Mouse (Mus musculus): ENCODE measurements around the gene Fbn1. TPM values are rescaled to one million over a fixed set of nuclear protein-coding genes. Genes with fewer than 3 reads are reported as not detected.

Gene Fbn1
- total RNA-seq, 2 experiments from 2014 or later = 86.1 to 99.8 TPM

DNA sequence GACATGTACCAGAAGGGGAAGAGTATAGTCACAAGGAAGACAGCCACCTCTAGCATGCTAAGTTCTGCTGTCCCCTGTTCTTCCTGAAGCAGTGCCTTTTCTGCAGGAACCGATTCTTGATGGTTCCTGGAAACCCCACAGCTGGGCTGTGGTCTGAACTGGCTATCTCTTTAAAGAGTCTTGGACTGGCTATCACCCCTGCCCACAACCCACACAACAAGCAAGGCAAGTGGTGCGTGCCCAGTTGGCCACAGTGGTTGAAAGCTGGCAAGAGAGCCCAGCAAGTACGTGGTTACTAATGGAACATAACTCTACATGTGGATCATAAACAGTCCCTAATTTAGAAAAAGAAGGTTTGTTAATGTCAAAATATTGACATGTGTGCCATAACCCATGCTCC, 170.6 kb downstream of the Fbn1 start:
- no peak for DNase-seq

DNA sequence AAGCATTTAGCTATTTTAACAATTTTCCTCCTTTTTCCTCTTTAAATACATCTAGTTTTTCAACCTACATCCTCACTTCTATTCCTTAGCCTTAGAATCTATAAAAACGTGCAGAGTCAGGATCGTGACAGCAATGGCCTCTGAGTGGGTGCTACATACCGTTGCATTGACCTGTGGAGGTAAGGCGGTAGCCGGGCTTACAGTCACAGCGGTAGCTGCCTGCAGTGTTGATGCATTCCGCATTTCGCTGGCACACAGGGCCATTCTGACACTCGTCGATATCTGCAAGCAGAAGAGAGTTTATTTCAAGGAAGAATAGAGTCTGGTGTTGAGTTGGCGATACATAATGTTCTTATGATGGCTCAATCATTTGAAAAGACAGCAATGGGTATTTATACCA, 172.6 kb downstream of the Fbn1 start:
- no peak for DNase-seq

GRCm38 (mm10) chr2:125334163-125334562, 173.6 kb downstream of the Fbn1 start:
- DNase-seq = no peak

GRCm38 (mm10) chr2:125331581-125331980, 176.2 kb downstream of the Fbn1 start:
- DNase-seq = peak; percentile 36

- DNase-seq = no peak
These were observed 177.3 kb downstream of the Fbn1 start for GRCm38 (mm10) chr2:125330506-125330905.

DNA sequence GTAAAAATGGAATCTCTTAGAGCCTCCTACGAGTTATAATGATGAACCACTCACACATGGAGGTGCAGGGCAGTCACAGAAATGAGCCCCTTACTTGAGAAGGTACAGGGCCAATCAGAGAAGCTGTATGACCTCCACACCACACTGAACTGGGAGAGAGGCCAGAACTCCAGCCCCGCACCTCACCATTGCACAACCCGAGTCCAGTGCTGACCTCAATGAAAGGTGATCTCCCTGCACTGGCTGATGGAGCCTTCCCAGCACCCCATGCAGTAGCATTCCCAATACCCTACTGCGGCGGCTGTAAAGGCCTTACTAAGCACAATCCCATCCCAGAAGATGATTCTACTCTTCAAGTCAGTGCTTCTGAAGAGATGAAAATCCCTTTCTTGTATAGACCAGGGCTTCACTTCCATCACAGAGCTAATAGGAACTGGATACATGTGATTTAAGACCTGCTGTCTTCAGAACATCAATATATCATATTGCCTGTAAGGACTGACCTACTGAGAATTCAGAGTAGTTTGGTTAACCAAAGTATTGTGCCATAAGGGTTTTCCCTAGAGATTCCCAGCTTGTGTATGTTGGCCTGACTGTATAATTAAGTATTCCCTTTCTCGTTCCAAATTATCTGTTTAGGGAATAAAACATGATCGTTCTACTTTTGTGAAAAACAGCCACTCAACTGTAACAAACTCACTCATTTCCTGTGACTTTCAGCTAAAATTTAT, 182.5 kb downstream of the Fbn1 start:
- DNase-seq = peak; percentile 73

- no peak for DNase-seq
These were observed 183.3 kb downstream of the Fbn1 start for GRCm38 (mm10) chr2:125324455-125324854.

DNA sequence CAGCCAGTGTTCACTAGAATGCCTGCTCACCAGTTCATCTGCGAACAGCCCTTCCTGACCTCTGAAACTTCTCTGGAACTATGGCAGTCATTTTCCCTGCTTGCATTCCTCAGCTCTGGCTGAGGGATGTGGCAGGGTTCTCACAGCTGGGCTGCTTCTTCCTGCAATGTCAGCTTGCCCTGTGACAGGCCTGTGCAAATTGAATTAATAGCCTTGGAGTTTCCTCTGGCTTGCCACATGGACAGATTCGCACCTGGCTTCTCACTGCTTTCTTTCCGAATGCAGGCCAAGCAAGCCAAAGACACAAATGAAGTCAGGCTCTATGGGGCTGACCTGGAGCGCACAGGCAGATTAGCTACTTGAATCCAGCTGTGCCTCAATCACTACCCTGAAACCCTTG, 184.4 kb downstream of the Fbn1 start:
- DNase-seq = peak; percentile 51

DNA sequence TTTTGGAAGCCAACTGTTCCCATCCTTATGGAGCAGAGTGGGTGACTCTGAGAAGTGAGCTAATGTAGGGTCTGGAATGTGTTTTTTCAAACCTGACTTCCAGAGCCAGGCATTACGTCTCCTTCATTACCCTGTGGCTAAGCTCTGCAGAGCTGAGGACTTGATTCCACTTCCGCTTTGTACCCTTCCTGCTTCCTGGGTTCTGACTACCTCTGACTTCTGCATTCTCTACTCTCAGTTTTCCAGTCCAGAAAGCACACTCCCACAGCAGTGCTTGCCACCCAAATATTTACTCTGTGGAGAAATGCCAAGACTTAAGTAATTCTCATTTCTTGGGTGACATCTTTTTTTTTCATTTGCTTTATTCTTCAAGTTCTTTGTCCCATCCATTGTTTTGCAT, 185.2 kb downstream of the Fbn1 start:
- DNase-seq = no peak

- no peak for DNase-seq
These were observed 186.7 kb downstream of the Fbn1 start for GRCm38 (mm10) chr2:125321071-125321470.

- DNase-seq = no peak
These were observed 188.1 kb downstream of the Fbn1 start for GRCm38 (mm10) chr2:125319651-125320050.

DNA sequence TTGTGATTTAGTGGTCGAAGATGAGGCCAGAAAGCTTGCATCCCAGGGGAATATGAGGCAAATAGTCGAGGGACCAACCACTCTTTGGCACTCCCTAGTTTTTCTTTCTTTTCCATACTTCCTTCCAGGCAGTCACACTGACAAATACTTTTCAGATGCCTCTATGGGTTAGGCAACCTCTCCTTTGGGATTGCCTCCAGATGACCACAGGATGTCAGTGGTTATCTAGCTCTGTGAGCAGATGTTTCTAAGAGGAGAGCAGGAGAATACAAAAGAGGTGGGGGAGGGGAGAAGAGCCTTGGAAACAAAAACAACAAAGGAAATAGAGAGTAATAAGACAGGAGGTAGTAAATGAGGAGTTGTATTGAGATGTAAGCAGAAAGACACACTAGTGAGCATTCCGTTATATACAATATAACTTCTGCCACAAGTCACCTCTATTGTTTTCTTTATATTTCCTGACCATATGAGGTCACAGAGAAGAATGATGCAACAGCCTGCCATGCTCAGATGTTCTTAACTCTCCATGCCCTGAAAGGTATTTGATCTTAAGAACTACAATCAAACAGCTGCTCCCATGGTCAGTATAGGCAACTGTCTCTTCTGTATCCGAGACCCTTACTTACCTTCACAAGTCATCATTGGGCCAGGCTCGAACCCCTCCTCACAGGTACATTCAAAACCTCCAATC, 189.3 kb downstream of the Fbn1 start:
- no peak for DNase-seq

- DNase-seq = no peak
These were observed 192.6 kb downstream of the Fbn1 start for GRCm38 (mm10) chr2:125315203-125315602.

DNA sequence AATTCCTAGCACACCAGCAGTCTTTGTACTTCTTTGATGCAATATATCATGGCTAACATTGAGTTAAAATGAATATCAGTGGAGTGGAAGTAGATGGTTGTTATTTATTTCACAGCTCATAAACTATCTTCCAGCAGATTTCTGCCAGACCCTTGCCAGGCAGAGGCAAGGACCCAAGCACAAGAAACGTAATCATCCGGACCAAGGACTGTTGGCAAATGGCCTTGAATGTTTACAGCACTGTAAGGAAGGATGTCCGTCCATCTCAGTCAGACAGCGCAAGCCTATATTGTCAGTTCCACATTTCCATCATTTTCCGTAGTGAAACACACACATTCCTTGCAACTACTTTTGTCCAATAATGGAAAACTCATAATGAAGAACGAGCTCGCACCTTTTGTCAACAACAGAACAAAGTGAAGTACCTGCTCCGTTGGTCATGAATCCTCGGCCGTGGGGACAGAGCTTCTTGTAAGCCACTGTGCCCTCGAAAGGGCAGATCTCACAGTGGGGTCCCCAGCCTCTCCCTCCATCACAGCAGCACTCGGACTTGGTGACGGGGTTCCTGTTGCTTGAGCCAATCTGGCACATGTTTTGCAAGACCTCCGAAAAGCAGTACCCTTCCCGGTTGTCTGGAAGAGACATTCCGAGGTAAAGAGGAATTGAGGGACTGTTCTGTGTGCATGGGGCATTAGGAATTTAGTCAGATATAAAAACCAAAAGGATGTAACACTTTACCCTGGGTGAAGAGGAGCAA, 193.4 kb downstream of the Fbn1 start:
- no peak for DNase-seq

DNA sequence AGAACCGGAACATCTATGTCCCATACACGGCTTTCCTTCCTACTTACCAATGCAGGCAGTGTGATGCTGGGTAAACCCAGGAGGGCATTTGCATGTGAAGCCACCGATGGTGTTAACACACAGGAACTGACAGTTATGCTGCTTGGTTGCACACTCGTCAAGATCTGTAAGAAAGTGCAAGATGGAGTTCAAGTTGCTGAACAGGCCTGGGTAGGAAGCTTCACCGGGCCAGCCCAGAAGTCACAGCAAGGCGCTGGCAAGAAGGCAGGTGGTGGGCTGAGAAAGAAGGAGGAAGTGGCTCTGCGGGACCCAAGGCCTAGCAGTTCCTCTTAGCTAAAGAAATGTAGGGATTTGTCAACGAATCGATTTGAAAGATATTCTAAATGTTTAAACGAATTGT, 198.1 kb downstream of the Fbn1 start:
- no peak for DNase-seq

- no peak for DNase-seq
These were observed 202.1 kb downstream of the Fbn1 start for GRCm38 (mm10) chr2:125305671-125306070.

GRCm38 (mm10) chr2:125304746-125305145, 203.0 kb downstream of the Fbn1 start:
- no peak for DNase-seq

DNA sequence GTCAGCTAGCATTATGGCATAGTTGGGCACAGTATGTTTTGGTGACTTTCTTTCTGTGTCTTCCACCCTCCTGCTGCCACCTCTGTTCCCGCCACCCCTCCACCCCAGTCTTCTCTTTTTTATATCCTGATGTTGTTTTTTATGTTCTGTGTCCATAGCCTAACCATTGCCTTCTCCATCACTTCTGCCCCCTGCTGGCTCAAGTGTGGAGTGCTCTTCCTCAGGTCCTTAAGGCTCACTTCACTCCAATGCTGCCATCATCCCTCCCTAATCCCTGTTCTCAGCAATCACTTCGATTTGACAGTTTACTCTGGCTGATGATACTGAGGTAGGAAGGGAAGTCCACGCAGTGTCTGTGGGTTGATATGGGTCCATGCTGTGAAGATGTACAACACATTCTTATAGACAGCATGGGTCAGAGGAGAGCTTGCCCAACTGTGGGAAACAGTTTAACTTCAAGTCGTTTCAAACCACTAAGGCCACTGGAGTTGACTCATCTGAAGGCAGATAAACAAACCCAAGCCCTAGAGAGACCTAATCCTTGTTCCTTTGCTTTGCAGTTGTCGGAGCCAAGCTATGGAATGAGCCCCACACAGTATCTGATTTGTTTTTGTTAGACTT, 203.9 kb downstream of the Fbn1 start:
- DNase-seq = no peak

GRCm38 (mm10) chr2:125302625-125302924, 205.2 kb downstream of the Fbn1 start:
- no peak for DNase-seq

DNA sequence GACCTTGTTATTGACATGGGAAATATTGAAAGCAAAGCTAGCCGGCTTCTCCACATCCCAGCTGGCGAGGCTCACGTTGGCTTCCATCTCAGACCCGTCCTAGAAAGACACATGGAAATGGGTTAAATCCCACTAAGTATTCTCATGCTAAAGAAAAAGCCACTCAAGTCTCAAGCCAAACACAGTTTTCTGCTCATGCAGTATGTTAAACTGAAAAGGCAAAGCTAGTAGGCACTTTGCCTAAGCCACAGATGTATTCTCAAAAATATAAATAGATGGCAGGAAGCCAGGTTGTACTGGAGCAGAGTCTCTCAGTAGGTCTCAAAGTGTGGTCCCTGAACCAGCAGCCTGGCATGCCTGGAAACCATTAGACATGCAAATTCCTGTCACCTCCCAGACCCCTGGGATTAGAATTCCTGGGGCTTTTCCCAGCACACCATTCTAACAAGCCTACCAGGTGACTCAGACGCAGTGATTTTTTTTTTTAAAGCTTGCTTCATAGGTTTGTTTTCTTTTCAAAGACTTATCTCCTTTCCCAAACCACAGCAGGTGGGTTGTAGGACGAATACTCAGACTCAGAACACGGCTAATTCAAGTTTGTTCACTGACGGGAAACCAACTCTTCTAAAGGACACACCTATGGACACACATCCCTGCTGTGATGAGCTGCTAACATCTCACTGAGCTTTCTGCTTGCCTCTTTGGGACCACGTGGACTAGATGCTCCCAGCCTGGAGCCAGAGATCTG, 205.7 kb downstream of the Fbn1 start:
- no peak for DNase-seq

- DNase-seq = no peak
These were observed 209.0 kb downstream of the Fbn1 start for GRCm38 (mm10) chr2:125298841-125299240.

DNA sequence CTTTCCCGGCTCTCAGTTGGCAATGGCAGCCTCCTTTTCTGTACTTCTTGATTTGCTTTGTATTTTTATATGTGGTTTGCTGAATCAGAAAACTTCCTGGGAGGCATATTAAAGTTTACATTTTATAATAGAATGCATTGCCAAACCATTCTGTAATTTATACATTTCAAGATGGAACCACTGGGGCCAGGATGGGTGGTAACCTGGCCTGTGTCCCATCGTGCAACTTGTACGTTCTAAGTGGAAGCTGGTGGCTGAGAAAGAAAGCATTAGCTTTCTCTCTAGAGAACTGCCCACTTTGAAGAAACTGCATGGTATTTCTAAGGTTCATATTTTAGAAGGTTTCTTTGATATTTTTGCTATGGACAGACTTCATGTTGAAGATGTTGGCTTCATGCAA, 212.3 kb downstream of the Fbn1 start:
- DNase-seq = no peak

Data from gastrocnemius, postnatal 25 days (tissue).